Mouse (Mus musculus) liver, embryonic 14.5 days (tissue): Measurements from ENCODE around the gene Myl12a.
A peak's percentile ranks its signal among the peaks of the same experiment; 100 is the strongest.

Experiments used
- CTCF ChIP-seq: IDR thresholded peaks from 2 replicates; pipeline ENCODE4 v1.5.1; 2016; ENCODE audit warnings: antibody characterized with exemption, low read depth, control low read depth
- EP300 ChIP-seq: IDR thresholded peaks from 2 replicates; pipeline ENCODE4 v1.6.1; 2016; ENCODE audit warnings: antibody characterized with exemption, low read depth

- peak; percentile 81 for TF ChIP-seq CTCF
- TF ChIP-seq EP300, result no peak; the same call in 1 of the 2 replicates
Measured at GRCm38 (mm10) chr17:71002081-71002743, 466 bp downstream of the Myl12a start, which contains the start of gene Myom1.
